Mouse (Mus musculus) induced T-regulatory cell, adult 2 months (primary cell): ENCODE results near the gene Tgfb3.

Experiments used
- DNase-seq: peaks from one replicate; pipeline ENCODE4 v3.0.0-alpha.2; 2012; ENCODE audit warnings: low read depth

Tgfb3 gene

DNA sequence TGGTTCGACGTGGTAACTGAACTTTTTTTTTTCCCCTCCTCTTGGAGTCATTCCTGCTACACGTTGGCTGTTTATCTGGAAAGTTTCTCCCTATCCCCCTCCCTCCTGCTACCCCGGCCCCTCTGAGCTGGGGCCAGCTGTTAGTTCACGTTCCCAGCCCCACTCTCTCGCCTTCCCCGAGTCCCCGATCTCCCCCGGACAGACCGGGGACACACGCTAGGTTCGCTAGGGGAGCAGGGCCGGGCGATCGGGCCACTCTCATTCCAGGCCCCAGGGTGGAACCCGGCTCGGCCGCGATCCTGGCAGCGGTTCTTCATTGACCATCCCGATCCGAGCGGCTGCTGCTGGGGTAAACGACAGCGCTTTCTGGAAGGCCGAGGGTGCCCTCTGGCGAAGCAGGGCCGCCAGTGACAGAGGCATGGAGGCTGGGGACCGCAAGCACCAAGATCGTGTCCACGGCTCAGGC lies 394 bp upstream of the Tgfb3 start:
- peak; percentile 90 for DNase-seq

DNA sequence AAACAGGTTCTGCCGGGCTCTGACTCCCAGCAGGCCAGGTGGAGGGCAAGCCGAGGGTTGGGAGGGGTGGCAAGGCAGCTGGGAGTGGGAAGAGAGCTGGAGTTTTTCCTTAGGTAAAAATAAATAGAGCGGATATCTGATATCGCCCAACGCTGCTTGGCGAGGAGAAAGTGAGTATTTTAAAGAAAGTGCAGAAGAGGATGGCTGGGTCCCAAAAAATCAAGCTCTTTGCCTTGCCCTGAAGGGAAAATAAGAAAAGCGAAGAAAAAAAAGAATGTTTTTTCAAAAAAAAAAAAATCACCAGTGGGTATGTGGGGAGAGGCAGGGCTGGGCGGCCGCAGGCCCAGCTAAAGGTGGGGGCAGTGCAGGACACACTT lies 677 bp downstream of the Tgfb3 start:
- no peak for DNase-seq

DNA sequence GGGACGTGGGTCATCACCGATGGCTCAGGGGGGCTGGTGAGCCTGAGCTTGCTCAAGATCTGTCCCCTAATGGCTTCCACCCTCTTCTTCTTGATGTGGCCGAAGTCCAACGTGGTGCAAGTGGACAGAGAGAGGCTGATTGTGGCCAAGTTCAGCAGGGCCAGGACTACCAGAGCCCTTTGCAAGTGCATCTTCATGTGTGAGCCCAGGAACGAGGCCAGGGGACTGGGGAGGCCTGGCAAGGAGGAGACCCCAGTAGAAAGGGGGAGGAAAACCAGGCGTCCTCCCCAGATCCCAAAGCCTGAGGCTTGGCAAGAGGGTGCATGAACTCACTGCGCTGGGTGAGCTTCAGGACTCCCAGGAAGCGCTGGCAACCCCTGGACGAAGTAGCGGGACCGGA lies 1.1 kb downstream of the Tgfb3 start:
- DNase-seq: no peak

DNA sequence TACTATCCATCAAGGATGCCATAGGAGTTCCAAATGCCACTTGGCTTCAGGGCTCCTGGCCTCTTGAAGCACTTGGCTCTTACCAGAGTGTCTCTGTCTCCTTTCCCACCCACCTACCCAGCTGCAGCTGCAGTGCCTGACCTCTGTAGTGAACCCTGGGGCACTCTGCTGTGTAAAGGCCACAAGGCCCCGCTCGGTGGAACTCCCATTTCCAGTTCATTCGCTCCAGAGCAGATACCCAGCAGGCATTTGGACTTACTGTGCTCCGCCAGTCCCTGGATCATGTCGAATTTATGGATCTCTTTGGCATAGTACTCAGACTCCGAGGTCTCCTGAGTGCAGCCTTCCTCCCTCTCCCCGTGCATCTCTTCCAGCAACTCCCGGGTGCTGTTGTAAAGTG lies 1.5 kb downstream of the Tgfb3 start:
- DNase-seq: no peak

DNA sequence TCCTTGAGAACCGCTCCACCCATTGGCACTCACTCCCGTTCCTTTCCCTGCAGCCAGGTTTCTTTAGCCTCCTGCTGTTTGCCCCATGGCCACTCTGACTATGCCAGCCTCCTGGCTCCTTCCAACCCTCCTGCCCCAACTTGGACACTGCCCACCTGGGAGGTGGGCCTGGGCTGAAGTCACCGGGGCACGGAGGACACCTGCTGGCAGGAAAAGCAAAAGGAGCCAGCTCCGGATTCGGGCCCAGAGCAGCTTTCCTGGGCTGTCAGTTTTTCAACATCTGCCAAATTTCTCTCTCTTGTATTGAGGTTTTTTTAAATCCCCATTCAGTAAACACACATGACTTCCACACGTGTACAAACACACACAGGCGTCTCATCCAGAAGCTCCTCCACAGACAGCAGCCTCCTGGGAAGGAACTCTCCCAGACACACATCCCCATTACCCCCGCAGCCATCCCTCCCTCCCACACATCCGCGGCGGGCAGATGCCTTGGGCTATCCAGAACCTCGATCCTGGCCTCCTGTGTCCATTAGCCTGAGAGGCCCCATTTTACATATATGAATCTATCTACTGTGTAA lies 2.4 kb downstream of the Tgfb3 start:
- no peak for DNase-seq

DNA sequence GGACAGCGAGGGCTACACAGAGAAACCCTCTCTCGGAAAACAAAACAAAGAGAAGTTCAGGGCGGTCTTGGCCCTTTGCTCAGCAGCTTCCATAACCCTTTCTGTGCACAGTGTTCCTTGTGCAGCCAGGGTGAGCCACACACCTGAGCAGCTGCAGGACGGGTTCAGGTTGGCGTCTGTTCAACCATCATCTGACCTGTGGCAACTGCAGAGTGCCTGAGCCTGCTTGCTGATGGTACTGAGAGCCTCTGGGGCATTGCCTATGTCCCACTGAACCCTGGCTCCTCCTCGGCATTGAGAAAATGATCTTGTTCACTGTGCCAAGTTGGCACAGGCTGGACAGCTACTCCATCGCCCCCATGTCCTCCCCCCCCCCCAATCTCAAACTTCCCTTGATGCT lies 3.5 kb downstream of the Tgfb3 start:
- no peak for DNase-seq

DNA sequence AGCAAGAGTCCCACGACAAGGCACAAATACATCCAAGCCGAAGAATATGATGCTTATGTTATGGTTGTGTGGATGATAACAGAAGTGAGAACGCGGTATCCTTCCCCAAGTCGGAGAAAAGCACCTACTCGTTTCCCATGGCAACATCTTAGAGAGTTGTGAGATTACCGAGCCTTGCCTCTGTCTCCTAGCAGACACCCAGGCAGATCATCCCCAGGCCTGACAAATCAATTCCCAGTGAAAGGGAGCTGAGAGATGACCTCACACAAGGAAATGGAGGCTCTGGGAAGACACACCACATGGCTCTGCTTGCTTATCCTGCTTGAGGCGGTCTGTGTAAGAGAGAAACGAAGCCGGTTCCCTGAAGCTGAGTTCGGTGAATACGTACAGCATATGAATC lies 4.2 kb downstream of the Tgfb3 start:
- no peak for DNase-seq

DNA sequence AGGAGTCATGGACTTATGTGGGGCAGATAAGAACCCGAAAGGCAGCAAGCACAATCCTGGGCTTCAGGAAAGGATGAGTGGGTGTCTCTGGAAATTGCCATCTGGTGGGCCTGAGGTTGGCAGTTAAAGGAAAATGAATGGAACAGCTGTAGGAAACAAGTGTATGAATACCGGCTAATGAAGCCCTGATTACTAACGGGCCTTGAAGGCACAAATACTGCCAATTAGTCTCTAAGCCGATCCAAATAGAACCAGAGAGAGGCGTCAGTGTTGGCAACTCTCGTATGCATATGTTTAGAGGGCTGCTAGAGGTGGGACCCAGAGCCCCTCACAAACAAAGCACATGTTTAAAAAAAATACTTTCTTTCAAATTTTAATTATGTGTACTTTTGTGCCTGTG lies 7.4 kb downstream of the Tgfb3 start:
- DNase-seq: no peak

DNA sequence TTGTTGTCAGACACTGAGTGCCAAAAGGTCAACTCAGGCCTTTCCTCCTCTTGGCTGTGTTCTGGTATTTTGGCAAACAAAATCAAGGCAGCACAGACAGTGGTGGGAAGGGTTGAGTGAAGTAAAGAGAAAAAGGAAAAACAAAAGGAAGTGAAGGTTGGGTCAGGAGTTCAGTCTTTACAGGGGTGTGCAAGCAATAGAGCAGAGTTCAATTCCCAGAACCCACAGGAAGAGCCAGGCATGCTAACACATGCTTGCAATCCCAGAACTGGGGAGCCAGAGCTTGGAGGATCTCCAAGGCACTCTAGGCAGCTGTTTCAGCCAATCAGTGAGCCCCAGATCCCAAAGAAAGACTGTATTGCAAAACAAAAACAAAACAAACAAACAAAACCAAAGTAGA lies 14.0 kb downstream of the Tgfb3 start:
- DNase-seq: no peak

DNA sequence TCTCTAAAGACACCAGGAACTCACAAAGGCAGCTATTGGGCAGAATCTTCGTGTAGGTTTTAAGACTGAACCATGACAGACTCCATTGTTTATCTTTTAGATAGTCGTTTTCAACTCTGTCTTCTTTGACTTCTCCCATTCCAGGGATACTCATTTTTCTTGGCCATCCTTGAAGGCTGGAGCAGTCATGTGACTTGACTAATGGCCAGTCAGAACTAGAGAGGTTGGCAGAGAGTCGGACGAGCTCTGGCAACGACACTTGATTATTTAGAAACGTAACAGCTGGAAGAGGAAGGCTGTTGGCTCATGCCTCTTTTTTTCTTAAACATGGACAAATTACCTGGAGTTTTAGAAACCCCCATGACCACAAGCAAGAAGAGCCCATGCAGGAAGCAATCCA lies 19.5 kb downstream of the Tgfb3 start:
- no peak for DNase-seq

DNA sequence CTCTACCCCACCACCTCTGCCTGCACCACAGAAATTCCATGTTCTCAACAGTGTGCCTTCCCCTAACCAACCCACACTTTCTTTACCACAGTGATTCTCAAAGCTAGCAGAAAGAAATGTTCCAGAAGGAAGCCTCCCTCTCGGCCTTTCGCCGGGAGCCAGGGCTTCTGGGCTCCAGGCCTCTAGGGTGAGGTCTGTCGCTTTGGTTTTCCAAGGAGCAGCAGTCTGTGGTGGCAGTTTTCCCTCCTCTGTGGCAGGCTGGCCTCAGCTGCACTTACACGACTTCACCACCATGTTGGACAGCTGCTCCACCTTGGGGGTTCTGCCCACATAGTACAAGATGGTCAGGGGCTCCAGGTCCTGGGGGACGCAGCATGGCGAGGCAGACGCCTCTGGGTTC lies 21.3 kb downstream of the Tgfb3 start:
- no peak for DNase-seq

DNA sequence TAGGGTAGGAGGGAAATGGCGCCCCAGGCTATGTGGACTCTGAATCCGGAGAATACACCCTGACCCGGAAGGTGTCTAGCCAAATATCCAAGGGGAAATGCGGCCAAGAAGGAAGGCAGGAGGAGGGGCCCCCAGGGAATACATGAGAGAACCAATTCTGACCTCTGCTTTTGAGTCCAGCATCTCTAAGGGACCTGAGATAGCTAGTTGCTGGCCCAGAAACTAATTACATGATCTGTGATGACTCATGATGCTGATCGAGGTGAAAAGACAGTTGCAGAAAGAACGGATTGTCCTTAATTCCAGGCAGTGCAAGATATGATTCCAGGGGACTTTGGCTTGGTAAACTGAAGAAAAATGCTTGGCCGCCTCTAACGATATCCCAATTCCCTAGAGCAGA lies 21.9 kb downstream of the Tgfb3 start:
- DNase-seq: no peak

DNA sequence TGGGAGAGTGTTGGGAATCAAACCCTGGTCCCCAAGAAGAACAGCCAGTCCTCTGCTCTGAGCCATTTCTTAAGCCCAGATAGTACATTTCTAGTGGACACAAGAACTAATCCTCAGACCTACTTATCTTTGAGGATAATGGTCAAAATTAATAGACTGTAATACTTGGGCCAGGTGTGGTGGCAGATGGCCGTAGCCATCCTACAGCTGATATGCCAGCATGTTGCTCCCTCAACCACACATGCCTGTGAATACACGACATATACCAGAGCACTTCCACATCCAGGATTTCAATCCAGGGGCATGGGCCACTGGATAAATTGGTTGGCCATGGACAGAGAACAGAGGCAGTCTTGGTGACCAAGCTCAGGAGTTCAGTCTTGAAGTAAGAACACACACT lies 23.5 kb downstream of the Tgfb3 start:
- DNase-seq: no peak

DNA sequence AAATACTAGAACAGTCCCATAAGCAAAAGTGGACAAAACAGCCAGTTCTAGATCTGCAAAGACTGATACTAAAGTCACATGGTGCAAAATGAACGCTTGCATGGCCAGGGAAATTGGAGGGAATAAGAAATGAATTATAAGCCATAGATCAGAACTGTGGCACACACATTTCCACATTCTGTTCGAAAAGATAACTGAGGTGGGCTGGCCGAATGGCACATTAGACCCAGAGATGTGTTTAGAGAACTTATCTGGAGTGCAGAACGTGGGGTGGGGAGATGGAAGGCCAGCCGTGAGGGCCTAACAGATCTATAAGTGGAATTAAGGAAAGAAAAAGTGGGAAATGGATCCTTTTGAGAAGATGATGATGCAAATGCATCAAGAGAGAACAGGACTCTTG lies 27.4 kb downstream of the Tgfb3 start:
- no peak for DNase-seq

DNA sequence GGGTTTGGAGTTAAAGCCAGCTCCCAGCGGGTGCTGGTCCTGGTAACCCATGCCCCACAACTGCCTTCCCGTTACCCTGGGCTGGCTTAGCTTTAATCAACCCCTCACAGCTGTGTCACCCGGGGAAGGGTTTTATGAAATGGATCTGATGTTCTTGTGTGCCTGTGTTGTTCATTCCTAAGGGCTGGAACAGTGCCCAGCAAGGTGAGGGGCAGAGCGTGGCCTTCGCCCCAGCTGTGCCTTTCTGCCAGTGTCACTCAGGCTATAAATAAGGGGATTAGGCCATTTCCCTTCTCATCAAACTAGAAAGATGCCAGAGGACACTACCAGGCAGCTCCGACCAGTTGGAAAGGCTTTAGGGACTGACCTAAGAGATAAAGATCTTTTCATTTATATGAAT lies 29.0 kb downstream of the Tgfb3 start:
- no peak for DNase-seq

DNA sequence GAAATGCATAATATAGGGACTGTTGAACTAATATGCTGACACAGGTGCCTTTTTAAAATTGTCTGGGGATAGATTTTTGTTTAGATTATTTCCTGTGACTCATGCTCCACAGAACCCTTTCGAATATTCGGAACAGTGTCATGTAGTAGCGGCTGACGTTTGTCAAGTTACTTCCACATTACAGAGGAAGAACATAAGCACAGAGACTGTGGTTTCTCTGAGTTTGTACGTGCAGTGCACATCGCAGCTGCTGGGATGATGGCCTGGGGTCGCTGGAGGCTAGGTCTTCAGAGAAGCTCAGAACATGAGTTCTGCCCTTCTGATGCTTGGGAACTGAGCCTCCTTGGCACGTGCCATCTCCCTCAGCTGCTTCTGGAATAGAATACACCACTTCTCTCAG lies 31.5 kb downstream of the Tgfb3 start:
- DNase-seq: peak; percentile 66

DNA sequence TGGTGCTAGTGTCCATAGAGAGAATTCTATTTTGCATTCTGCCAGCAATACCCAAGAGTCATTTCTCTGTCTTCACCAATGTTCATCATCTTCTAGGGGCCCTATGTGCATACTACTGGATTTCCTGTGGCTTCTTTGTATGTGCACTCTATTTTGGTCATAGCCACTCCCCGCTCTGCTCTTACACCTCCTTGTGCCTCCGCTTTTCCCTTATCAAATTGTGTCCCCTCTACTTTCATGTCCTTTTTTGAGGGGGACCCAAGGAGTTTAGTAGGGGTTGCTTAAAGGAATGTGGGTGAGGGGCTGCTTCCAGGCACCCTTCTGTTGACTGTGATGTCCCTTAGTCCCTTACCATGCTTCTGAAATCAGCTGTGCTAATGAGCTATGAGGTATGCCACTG lies 32.1 kb downstream of the Tgfb3 start:
- peak; percentile 58 for DNase-seq

DNA sequence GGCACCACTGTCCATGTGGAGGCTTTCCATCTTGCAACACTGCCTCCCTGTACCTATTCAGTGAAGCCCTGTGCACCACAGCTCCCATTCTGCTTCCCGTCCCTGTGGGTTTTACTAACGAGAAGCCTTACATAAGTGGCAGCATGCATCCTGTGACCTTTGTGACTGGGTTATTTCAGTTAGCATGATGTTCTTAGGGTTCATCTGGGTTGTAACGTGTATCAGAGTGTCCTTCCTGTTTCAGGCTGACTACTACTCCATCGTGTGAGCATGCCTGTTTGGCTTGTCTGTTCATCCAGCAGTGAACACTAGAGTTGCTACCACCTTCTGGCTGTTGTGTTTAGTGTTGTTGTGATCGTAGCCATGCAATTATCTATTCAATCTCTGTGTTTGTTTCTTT lies 32.7 kb downstream of the Tgfb3 start:
- DNase-seq: peak; percentile 84

DNA sequence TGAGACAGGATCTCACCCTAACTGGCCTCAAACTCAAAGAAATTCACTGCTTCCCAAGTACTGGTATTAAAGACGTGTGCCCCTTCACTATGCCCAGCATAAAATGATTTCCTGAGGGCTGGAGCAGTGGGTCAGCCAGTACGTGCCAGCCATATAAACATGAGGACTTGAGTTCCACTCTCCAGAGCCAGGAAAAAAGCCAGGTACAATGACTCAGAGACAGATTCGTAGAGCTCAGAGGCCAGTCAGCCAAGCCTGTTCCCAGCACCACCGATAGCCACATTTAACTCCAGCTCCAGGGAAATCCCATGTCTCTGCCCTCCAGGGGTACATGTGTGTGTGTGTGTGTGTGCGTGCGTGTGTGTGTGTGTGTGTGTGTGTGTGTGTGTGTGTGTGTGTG lies 39.1 kb downstream of the Tgfb3 start:
- no peak for DNase-seq

DNA sequence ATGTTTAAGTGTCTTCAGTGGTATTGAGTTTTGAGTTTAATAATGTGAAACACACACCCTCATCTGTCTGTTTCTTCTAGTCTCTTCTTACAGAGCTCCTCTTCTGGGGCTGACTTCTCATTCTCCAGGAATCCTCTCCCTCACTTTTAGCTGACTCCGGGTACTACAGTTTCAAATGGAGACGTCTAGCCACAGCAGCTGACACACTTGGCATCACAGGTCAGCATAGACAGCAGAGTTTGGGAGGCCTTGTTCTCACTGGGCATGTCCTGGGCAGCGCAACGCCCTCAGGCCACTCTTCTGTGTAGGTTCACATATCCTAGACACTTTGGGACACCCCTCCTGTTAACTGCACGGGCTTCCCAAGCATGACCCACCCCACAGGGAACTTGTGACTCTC lies 39.8 kb downstream of the Tgfb3 start:
- DNase-seq: no peak

DNA sequence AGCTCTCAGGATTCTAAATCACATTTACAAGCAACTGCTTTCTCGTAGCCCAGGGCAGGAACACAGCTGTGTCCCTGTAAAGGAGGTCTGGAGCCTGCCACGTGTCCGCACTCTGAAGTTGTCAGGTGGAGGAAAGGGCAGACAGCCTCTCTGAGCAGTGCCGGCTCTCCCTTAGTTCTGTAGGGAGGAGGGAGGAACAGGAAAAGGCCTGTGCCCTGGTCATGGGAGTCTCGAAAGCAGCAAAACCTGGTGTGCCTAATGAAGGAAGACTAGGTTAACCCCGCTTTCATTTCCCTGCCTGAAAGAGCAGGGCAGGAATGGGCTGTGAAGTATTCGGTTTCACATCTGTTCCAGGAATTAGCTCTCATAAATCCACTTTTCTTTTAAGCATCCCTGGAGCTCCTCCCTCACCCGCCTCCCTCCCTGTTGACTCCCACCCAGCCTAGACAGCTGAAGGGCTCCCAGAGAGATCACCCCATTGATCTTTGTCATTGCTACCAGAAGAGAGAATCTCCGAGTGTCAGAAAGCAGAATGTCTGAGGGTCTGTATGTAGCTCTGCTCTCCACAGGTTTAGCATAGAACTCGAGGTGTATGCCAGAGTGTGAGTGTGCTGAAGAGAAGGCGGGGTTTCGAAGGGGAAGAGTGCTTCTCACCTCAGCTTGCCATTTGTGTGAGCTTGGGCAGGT lies 41.5 kb downstream of the Tgfb3 start:
- no peak for DNase-seq

DNA sequence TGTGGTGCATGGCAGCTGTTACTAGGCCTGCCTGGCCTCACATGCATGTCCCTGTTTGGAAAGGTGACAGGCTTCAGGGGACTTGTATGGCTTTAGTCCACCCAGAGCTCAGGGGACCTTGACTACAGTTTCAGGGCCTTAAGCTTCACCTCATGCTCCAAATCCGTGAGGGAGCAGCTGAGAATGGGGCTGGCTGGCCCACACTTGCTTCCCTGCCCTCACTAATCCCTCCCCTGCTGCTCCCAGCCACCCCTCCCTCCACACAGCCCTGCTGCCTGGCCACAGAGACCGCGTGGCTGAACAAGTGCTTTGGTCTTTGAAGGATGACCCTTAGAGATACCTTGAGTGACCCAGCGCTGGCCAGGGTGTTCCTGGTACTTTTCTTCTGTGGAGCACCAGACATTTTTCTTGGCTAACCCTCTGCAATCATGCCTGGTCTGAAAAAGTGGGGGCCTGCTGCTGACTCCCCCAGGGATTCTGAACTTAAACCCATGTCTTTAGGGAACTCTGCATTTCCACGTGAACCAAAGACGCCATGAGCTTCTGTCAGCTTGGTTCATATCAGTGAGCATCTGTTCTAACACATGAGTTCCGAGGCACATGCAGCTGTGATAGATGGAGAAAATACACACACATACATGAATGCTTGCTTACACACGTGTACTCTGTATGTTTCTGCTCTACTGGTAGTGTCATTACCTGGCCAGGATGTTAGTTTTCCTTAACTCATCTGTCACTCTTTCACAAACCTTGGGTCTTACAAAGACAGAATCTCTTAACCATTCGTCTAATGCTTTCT lies 42.3 kb downstream of the Tgfb3 start:
- DNase-seq: no peak

DNA sequence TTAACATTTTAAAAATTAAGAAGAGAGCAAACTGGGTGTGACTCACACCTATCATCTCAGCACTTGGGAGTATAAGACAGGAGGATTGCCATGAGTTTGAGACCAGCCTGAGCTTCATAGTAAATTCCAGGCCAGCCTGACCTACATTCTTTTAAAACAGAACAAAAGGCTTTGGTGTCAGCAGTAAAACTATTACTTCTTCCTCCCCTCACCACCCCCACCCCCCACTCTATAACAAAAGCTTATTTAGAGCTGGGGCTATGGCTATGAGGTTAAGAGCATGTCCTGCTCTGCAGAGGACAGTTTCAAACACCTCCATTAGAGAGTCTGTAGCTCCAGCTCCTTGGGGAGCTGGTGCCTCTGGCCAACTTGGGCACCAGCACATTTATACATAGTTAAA lies 43.3 kb downstream of the Tgfb3 start:
- DNase-seq: no peak

DNA sequence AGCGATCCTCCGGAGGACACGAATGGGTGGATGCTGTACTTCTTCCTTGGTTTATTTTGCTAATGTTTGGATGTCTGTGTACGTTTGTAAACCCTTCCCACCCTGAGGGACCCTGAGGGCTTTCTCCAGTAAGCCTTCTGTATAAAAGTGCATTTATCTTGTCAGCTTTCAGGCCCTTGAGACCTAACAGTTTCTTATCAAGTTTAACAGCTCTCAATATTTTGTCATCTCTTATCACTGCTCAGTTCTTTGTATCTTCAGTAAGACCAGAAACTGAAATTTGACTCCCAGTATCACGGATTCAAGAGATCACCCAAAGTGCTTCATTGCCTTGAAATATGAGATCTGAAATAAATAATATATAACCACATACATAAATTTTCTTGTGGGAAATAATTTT lies 47.9 kb downstream of the Tgfb3 start:
- no peak for DNase-seq
